Mouse (Mus musculus): Measurements from ENCODE around the gene Olfr299. TPM values are rescaled to one million over a fixed set of nuclear protein-coding genes. Genes with fewer than 3 reads are reported as not detected.

Olfr299 gene
- total RNA-seq (2014; rRNA removed) (not detected in 2 replicates), polyA plus RNA-seq (2015; fragmentation: Nextera tagmentation; extraction: Ambion mirVana) (not detected in 2 replicates)

GRCm38 (mm10) chr7:86459621-86460020 is at the start of gene Olfr299:
TSS of gene Olfr299 (plus strand) at chr7:86459921.
- H3K27me3 ChIP-seq (ENCODE audit: insufficient read depth, low read length), result no peaks in the 10 kb centered on the region
- H3K4me1 ChIP-seq (ENCODE audit: insufficient read depth), result no peaks in the 10 kb centered on the region
- DNase-seq, result no peak
- H3K9me3 ChIP-seq (ENCODE audit: low read length), result no peaks in the 10 kb centered on the region
- H3K36me3 ChIP-seq (ENCODE audit: insufficient read depth), result no peaks in the 10 kb centered on the region
- H3K4me3 ChIP-seq (ENCODE audit: low read depth, low read length), result no peak within 1 kb of the TSS
- no peak within 1 kb of the TSS for H3K9ac ChIP-seq
- ATAC-seq, result no peak
- WGBS, result 84% methylated on average over 1 of the region's 1 CpGs
- no peak for TF ChIP-seq CTCF (IDR thresholded peaks at IDR 0.05; ENCODE audit: low read depth)
- H3K27ac ChIP-seq (ENCODE audit: low read depth, low read length), result no peak within 1 kb of the TSS
- H3K4me2 ChIP-seq (ENCODE audit: low read depth), result no peak within 1 kb of the TSS

GRCm38 (mm10) chr7:86492384-86492783 is 32.7 kb downstream of the Olfr299 start, which contains the start of gene Olfr298:
TSS of gene Olfr298 (minus strand) at chr7:86492484.
- 83% methylated on average over 1 of the region's 1 CpGs for WGBS

More at GRCm38 (mm10) chr7:86492384-86492783, 32.7 kb downstream of the Olfr299 start, which contains the start of gene Olfr298:
- ATAC-seq (no peak), DNase-seq (no peak)
- no peak within 1 kb of the TSS for H3K4me3 ChIP-seq (ENCODE audit: low read depth, low read length)
- no peak within 1 kb of the TSS for H3K4me2 ChIP-seq (ENCODE audit: low read depth)
- H3K36me3 ChIP-seq (ENCODE audit: insufficient read depth), result no peaks in the 10 kb centered on the region
- TF ChIP-seq CTCF (IDR thresholded peaks at IDR 0.05; ENCODE audit: low read depth), result no peak
- no peak within 1 kb of the TSS for H3K27ac ChIP-seq (ENCODE audit: low read depth, low read length)
- no peak within 1 kb of the TSS for H3K9ac ChIP-seq
- no peaks in the 10 kb centered on the region for H3K9me3 ChIP-seq (ENCODE audit: low read length)
- H3K27me3 ChIP-seq (ENCODE audit: insufficient read depth, low read length), result no peaks in the 10 kb centered on the region
- no peaks in the 10 kb centered on the region for H3K4me1 ChIP-seq (ENCODE audit: insufficient read depth)

Other genes starting within 250 kb of the Olfr299 start
- not detected in 2 replicates for gene Vmn2r76, start 213.6 kb upstream of the Olfr299 start, total RNA-seq (2014; rRNA removed)
- gene Vmn2r76, start 213.6 kb upstream of the Olfr299 start, polyA plus RNA-seq (2015; fragmentation: Nextera tagmentation; extraction: Ambion mirVana), result not detected in 2 replicates
- gene Olfr310, start 182.7 kb upstream of the Olfr299 start, total RNA-seq (2014; rRNA removed), result not detected in 2 replicates
- gene Olfr310, start 182.7 kb upstream of the Olfr299 start, polyA plus RNA-seq (2015; fragmentation: Nextera tagmentation; extraction: Ambion mirVana), result not detected in 2 replicates
- not detected in 2 replicates for gene Olfr309, start 146.2 kb upstream of the Olfr299 start, total RNA-seq (2014; rRNA removed)
- not detected in 2 replicates for gene Olfr309, start 146.2 kb upstream of the Olfr299 start, polyA plus RNA-seq (2015; fragmentation: Nextera tagmentation; extraction: Ambion mirVana)
- gene Olfr308, start 134.3 kb upstream of the Olfr299 start, total RNA-seq (2014; rRNA removed), result not detected in 2 replicates
- not detected in 2 replicates for gene Olfr308, start 134.3 kb upstream of the Olfr299 start, polyA plus RNA-seq (2015; fragmentation: Nextera tagmentation; extraction: Ambion mirVana)
- gene Olfr307, start 122.3 kb upstream of the Olfr299 start, total RNA-seq (2014; rRNA removed), result not detected in 2 replicates
- not detected in 2 replicates for gene Olfr307, start 122.3 kb upstream of the Olfr299 start, polyA plus RNA-seq (2015; fragmentation: Nextera tagmentation; extraction: Ambion mirVana)
- gene Olfr305, start 93.0 kb upstream of the Olfr299 start, total RNA-seq (2014; rRNA removed), result not detected in 2 replicates
- not detected in 2 replicates for gene Olfr305, start 93.0 kb upstream of the Olfr299 start, polyA plus RNA-seq (2015; fragmentation: Nextera tagmentation; extraction: Ambion mirVana)
- gene Olfr304, start 73.3 kb upstream of the Olfr299 start, total RNA-seq (2014; rRNA removed), result not detected in 2 replicates
- gene Olfr304, start 73.3 kb upstream of the Olfr299 start, polyA plus RNA-seq (2015; fragmentation: Nextera tagmentation; extraction: Ambion mirVana), result not detected in 2 replicates
- gene Olfr303, start 62.1 kb upstream of the Olfr299 start, total RNA-seq (2014; rRNA removed), result not detected in 2 replicates
- gene Olfr303, start 62.1 kb upstream of the Olfr299 start, polyA plus RNA-seq (2015; fragmentation: Nextera tagmentation; extraction: Ambion mirVana), result not detected in 2 replicates
- not detected in 2 replicates for gene Olfr301, start 56.1 kb upstream of the Olfr299 start, total RNA-seq (2014; rRNA removed)
- not detected in 2 replicates for gene Olfr301, start 56.1 kb upstream of the Olfr299 start, polyA plus RNA-seq (2015; fragmentation: Nextera tagmentation; extraction: Ambion mirVana)
- gene Olfr298, start 32.6 kb downstream of the Olfr299 start, total RNA-seq (2014; rRNA removed), result not detected in 2 replicates
- not detected in 2 replicates for gene Olfr298, start 32.6 kb downstream of the Olfr299 start, polyA plus RNA-seq (2015; fragmentation: Nextera tagmentation; extraction: Ambion mirVana)
- not detected in 2 replicates for gene Olfr297, start 60.0 kb downstream of the Olfr299 start, total RNA-seq (2014; rRNA removed)
- gene Olfr297, start 60.0 kb downstream of the Olfr299 start, polyA plus RNA-seq (2015; fragmentation: Nextera tagmentation; extraction: Ambion mirVana), result not detected in 2 replicates
- not detected in 2 replicates for gene Olfr295, start 123.9 kb downstream of the Olfr299 start, total RNA-seq (2014; rRNA removed)
- not detected in 2 replicates for gene Olfr295, start 123.9 kb downstream of the Olfr299 start, polyA plus RNA-seq (2015; fragmentation: Nextera tagmentation; extraction: Ambion mirVana)
- not detected in 2 replicates for gene Olfr294, start 156.7 kb downstream of the Olfr299 start, total RNA-seq (2014; rRNA removed)
- not detected in 2 replicates for gene Olfr294, start 156.7 kb downstream of the Olfr299 start, polyA plus RNA-seq (2015; fragmentation: Nextera tagmentation; extraction: Ambion mirVana)
- not detected in 2 replicates for gene Olfr293, start 189.1 kb downstream of the Olfr299 start, total RNA-seq (2014; rRNA removed)
- gene Olfr293, start 189.1 kb downstream of the Olfr299 start, polyA plus RNA-seq (2015; fragmentation: Nextera tagmentation; extraction: Ambion mirVana), result not detected in 2 replicates
- gene Olfr292, start 228.4 kb downstream of the Olfr299 start, total RNA-seq (2014; rRNA removed), result not detected in 2 replicates
- not detected in 2 replicates for gene Olfr292, start 228.4 kb downstream of the Olfr299 start, polyA plus RNA-seq (2015; fragmentation: Nextera tagmentation; extraction: Ambion mirVana)

Measured in forebrain, postnatal 0 days (tissue).